Mouse (Mus musculus) adrenal gland, postnatal 4 days (tissue): ENCODE data around the gene Pgc. TPM values are rescaled to one million over a fixed set of nuclear protein-coding genes. Genes with fewer than 3 reads are reported as not detected.

Experiments used
- DNase-seq, 2 experiments: peaks; one replicate each; pipeline ENCODE4 v3.0.0; 2021 to 2022; ENCODE audit warnings: low spot score in 2 of 2, mixed read lengths in 2 of 2
- total RNA-seq, 2 experiments: library from RNA; stranded (reverse); gene quantifications; 2 replicates each; pipeline ENCODE4 v1.2.3; 2021

The Pgc gene
- total RNA-seq, 2 experiments from 2014 or later = not detected

GRCm38 (mm10) chr17:47707961-47708360 is 18.7 kb upstream of the Pgc start:
- no peak for DNase-seq

GRCm38 (mm10) chr17:47708972-47709371 is 17.7 kb upstream of the Pgc start:
- DNase-seq = no peak

- DNase-seq = no peak
Observed at GRCm38 (mm10) chr17:47710036-47710435, 16.6 kb upstream of the Pgc start.

GRCm38 (mm10) chr17:47711883-47712282 is 14.8 kb upstream of the Pgc start:
- no peak for DNase-seq

- no peak for DNase-seq
Observed at GRCm38 (mm10) chr17:47712889-47713571, 13.6 kb upstream of the Pgc start.

GRCm38 (mm10) chr17:47715037-47715436 is 11.6 kb upstream of the Pgc start:
- no peak for DNase-seq

GRCm38 (mm10) chr17:47721183-47721582 is 5.5 kb upstream of the Pgc start:
- no peak for DNase-seq

GRCm38 (mm10) chr17:47730633-47731575 is 4.3 kb downstream of the Pgc start:
- DNase-seq = no peak

- no peak for DNase-seq
Observed at GRCm38 (mm10) chr17:47735553-47736100, 9.0 kb downstream of the Pgc start.

- peak; percentile 93 to 99 for DNase-seq
Observed at GRCm38 (mm10) chr17:47736856-47737255, 10.2 kb downstream of the Pgc start, which contains the start of gene Tfeb. Gene Tfeb, plus strand, starts transcription at chr17:47737030.

- peak; percentile 71 to 77 for DNase-seq
Observed at GRCm38 (mm10) chr17:47737271-47738065, 10.8 kb downstream of the Pgc start.

GRCm38 (mm10) chr17:47738066-47738878 is 11.6 kb downstream of the Pgc start:
- DNase-seq = no peak

- no peak for DNase-seq
Observed at GRCm38 (mm10) chr17:47738879-47739798, 12.5 kb downstream of the Pgc start.

- DNase-seq = no peak
Observed at GRCm38 (mm10) chr17:47740186-47740585, 13.5 kb downstream of the Pgc start.

- no peak for DNase-seq
Observed at GRCm38 (mm10) chr17:47742991-47743734, 16.5 kb downstream of the Pgc start.

- no peak for DNase-seq
Observed at GRCm38 (mm10) chr17:47744086-47744485, 17.4 kb downstream of the Pgc start.

- DNase-seq = no peak
Observed at GRCm38 (mm10) chr17:47744746-47745368, 18.2 kb downstream of the Pgc start.
